Mouse (Mus musculus) CH12.LX (cell line): Measurements from ENCODE around the gene Cldn10. TPM values are rescaled to one million over a fixed set of nuclear protein-coding genes. Genes with fewer than 3 reads are reported as not detected.

Experiments used
- DNase-seq: peaks from one replicate; pipeline ENCODE4 v3.0.0-alpha.2; 2013; ENCODE audit errors: extremely low read depth
- H3K27ac ChIP-seq: 2 replicates; pipeline ENCODE4 v1.5.1; 2012; ENCODE audit warnings: low read depth, mild to moderate bottlenecking, control low read depth, moderate library complexity; ENCODE audit not compliant: insufficient read depth
- H3K27me3 ChIP-seq: replicated peaks from 2 replicates; pipeline ENCODE3; 2012; ENCODE audit warnings: inconsistent platforms
- H3K36me3 ChIP-seq, 2 experiments: replicated peaks in 1 of 2; 2 replicates each; pipeline versions ENCODE3 to v1.6.1; 2012; ENCODE audit warnings: inconsistent platforms in 1 of 2, low read length in 1 of 2, mild to moderate bottlenecking in 1 of 2, mixed read lengths in 1 of 2, moderate library complexity in 1 of 2; ENCODE audit not compliant: control insufficient read depth in 1 of 2, insufficient read depth in 1 of 2
- H3K4me1 ChIP-seq, 2 experiments: 2 replicates each; pipeline ENCODE4 v1.6.1; 2012; ENCODE audit warnings: inconsistent platforms in 1 of 2, moderate library complexity in 1 of 2; ENCODE audit not compliant: insufficient read depth in 2 of 2, control insufficient read depth in 1 of 2
- H3K4me2 ChIP-seq: 2 replicates; pipeline ENCODE4 v1.6.1; 2012; ENCODE audit warnings: low read depth, mild to moderate bottlenecking, control low read depth; ENCODE audit not compliant: poor library complexity, insufficient read depth, severe bottlenecking
- H3K4me3 ChIP-seq, 3 experiments: fragments of 150-350 bp in 1 of 3; sonication (generic) in 1 of 3; replicated peaks in 1 of 3; 2 replicates each; pipeline versions ENCODE3 to v1.5.1; 2011 to 2012; ENCODE audit warnings: low read depth in 2 of 3, low read length in 2 of 3, mild to moderate bottlenecking in 2 of 3, moderate library complexity in 2 of 3, control low read depth in 1 of 3, improper control_type of control experiment in 1 of 3, inconsistent platforms in 1 of 3, mixed read lengths in 1 of 3; ENCODE audit not compliant: poor library complexity in 1 of 3
- H3K79me2 ChIP-seq: replicated peaks from 2 replicates; pipeline ENCODE4 v1.6.1; 2012; ENCODE audit warnings: mild to moderate bottlenecking, moderate library complexity; ENCODE audit not compliant: control insufficient read depth, poor library complexity, insufficient read depth, severe bottlenecking; ENCODE audit errors: extremely low read depth
- H3K9ac ChIP-seq: 2 replicates; pipeline ENCODE4 v1.6.1; 2012; ENCODE audit warnings: low read depth, mild to moderate bottlenecking, control low read depth, moderate library complexity; ENCODE audit not compliant: insufficient read depth
- H3K9me3 ChIP-seq: replicated peaks from 2 replicates; pipeline ENCODE3; 2012; ENCODE audit warnings: low read length, inconsistent platforms, mixed read lengths
- BHLHE40 ChIP-seq: IDR thresholded peaks from 2 replicates; pipeline ENCODE4 v1.6.1; 2011; ENCODE audit warnings: mild to moderate bottlenecking, low read depth, low read length, improper control_type of control experiment
- CHD1 ChIP-seq: IDR thresholded peaks from 2 replicates; pipeline ENCODE4 v1.6.1; 2012; ENCODE audit warnings: low read depth, low read length, improper control_type of control experiment, inconsistent platforms
- CTCF ChIP-seq, 2 experiments: IDR thresholded peaks in 1 of 2; conservative IDR thresholded peaks in 1 of 2; 2 replicates each; pipeline ENCODE4 v1.5.1; 2011 to 2012; ENCODE audit warnings: low read depth in 2 of 2, low read length in 2 of 2, improper control_type of control experiment in 1 of 2, inconsistent platforms in 1 of 2, mild to moderate bottlenecking in 1 of 2, moderate library complexity in 1 of 2
- ETS1 ChIP-seq: conservative IDR thresholded peaks from 2 replicates; pipeline ENCODE4 v1.6.1; 2012; ENCODE audit warnings: low read depth, mild to moderate bottlenecking, inconsistent platforms, low read length, improper control_type of control experiment, moderate library complexity
- HCFC1 ChIP-seq: IDR thresholded peaks from 2 replicates; pipeline ENCODE4 v1.6.1; 2012; ENCODE audit warnings: low read depth, mild to moderate bottlenecking, inconsistent platforms, low read length, improper control_type of control experiment
- IRF4 ChIP-seq: IDR thresholded peaks from 2 replicates; pipeline ENCODE4 v1.6.1; 2014; ENCODE audit warnings: low read depth, mild to moderate bottlenecking, inconsistent platforms, low read length, improper control_type of control experiment
- JUN ChIP-seq: IDR thresholded peaks from 2 replicates; pipeline ENCODE4 v1.6.1; 2011; ENCODE audit warnings: low read depth, mild to moderate bottlenecking, low read length, improper control_type of control experiment, moderate library complexity; ENCODE audit not compliant: insufficient read depth
- JUND ChIP-seq: conservative IDR thresholded peaks from 2 replicates; pipeline ENCODE4 v1.6.1; 2011; ENCODE audit warnings: low read depth, low read length, improper control_type of control experiment
- KAT2A ChIP-seq: IDR thresholded peaks from 2 replicates; pipeline ENCODE4 v1.6.1; 2012; ENCODE audit warnings: low read length, improper control_type of control experiment, inconsistent platforms; ENCODE audit not compliant: insufficient replicate concordance
- MEF2A ChIP-seq: IDR thresholded peaks from 2 replicates; pipeline ENCODE4 v1.6.1; 2014; ENCODE audit warnings: low read depth, mild to moderate bottlenecking, inconsistent platforms, low read length, improper control_type of control experiment, borderline replicate concordance
- MYC ChIP-seq: IDR thresholded peaks from 2 replicates; pipeline ENCODE4 v1.6.1; 2011; ENCODE audit warnings: low read depth, mild to moderate bottlenecking, improper control_type of control experiment, low read length
- NELFE ChIP-seq: IDR thresholded peaks from 2 replicates; pipeline ENCODE4 v1.6.1; 2011; ENCODE audit warnings: low read depth, low read length, improper control_type of control experiment
- PAX5 ChIP-seq: IDR thresholded peaks from 2 replicates; pipeline ENCODE4 v1.6.1; 2012; ENCODE audit warnings: low read length, inconsistent platforms, mixed read lengths
- POLR2AphosphoS2 ChIP-seq: IDR thresholded peaks from 2 replicates; pipeline ENCODE4 v1.6.1; 2011; ENCODE audit warnings: low read depth, low read length, improper control_type of control experiment
- RAD21 ChIP-seq: IDR thresholded peaks from 2 replicates; pipeline ENCODE4 v1.6.1; 2011; ENCODE audit warnings: low read depth, mild to moderate bottlenecking, low read length, improper control_type of control experiment, moderate library complexity
- RCOR1 ChIP-seq: conservative IDR thresholded peaks from 2 replicates; pipeline ENCODE4 v1.6.1; 2012; ENCODE audit warnings: low read depth, mild to moderate bottlenecking, inconsistent platforms, low read length, improper control_type of control experiment
- SMC3 ChIP-seq: IDR thresholded peaks from 2 replicates; pipeline ENCODE4 v1.6.1; 2011; ENCODE audit warnings: low read depth, low read length, improper control_type of control experiment
- TBP ChIP-seq: conservative IDR thresholded peaks from 2 replicates; pipeline ENCODE4 v1.6.1; 2011; ENCODE audit warnings: low read depth, low read length, improper control_type of control experiment
- USF1 ChIP-seq: IDR thresholded peaks from 2 replicates; pipeline ENCODE4 v1.6.1; 2014; ENCODE audit warnings: low read depth, mild to moderate bottlenecking, inconsistent platforms, low read length, improper control_type of control experiment
- ZC3H11A ChIP-seq: IDR thresholded peaks from 2 replicates; pipeline ENCODE4 v1.6.1; 2012; ENCODE audit warnings: low read depth, mild to moderate bottlenecking, inconsistent platforms, low read length, improper control_type of control experiment
- ZKSCAN1 ChIP-seq: IDR thresholded peaks from 2 replicates; pipeline ENCODE4 v1.6.1; 2012; ENCODE audit warnings: low read depth, inconsistent platforms, low read length, improper control_type of control experiment, borderline replicate concordance
- ZMIZ1 ChIP-seq: IDR thresholded peaks from 2 replicates; pipeline ENCODE4 v1.6.1; 2012; ENCODE audit warnings: low read depth, mild to moderate bottlenecking, inconsistent platforms, low read length, improper control_type of control experiment
- ZNF384 ChIP-seq: IDR thresholded peaks from 2 replicates; pipeline ENCODE4 v1.6.1; 2012; ENCODE audit warnings: low read depth, low read length, improper control_type of control experiment, inconsistent platforms
- dilution Hi-C: fragments of 300-500 bp; cut with MboI; formaldehyde crosslinking; loops from 2 replicates; pipeline ENCODE4 v1.14.3; 2020; ENCODE audit warnings: low sequenced_read_pairs; ENCODE audit not compliant: extremely low pct_unique_long_range_greater_than_20kb, extremely low pct_ligation_motif_present
- in situ Hi-C: fragments of 300-500 bp; cut with MboI; formaldehyde crosslinking; loops from 3 replicates; pipeline ENCODE4 v1.14.3; 2019; ENCODE audit warnings: low sequenced_read_pairs, low pct_ligation_motif_present, low pct_unique_long_range_greater_than_20kb, mixed read lengths
- polyA plus RNA-seq: library from polyadenylated mRNA; unstranded; fragments of >175 nt; gene quantifications from 2 replicates; pipeline ENCODE4 v1.2.1, GENCODE M21; 2012; ENCODE audit warnings: low read depth; ENCODE audit not compliant: insufficient read length
- total RNA-seq, 2 experiments: library from RNA; depleted of rRNA; stranded (reverse); fragments of 300-350 nt in 1 of 2; fragments of >200 nt in 1 of 2; gene quantifications; 2 replicates each; pipeline ENCODE4 v1.2.3; 2012 to 2014

The Cldn10 gene
- total and polyA plus RNA-seq, 3 experiments: not detected

DNA sequence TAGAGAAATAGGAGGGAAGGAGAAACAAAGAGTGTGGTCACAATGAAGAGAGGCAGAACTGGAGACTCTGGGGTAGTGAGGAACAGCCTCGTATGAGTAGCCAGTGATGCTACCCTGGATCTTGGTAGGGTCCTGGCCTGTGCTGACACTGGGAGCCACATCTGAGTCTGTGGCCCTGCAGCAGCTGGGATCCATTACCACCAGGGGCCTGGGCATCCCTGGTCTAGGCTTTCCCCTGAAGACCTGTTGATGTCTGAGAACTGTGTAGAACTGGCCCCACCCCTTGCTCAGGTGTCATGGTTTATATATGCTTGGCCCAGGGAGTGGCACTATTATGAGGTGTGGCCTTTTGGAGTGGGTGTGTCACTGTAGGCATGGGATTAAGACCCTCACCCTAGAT lies 12.2 kb upstream of the Cldn10 start:
- H3K9me3 ChIP-seq: peaks cover 3% of the 10 kb centered on the region
- 0 out of 4 replicates have a peak, but pooled peaks cover 0 to 4% of the 10 kb centered on the region in 2 experiments for H3K4me1 ChIP-seq
- H3K27ac ChIP-seq: no peak overlapping the region
- no peak for DNase-seq
- H3K27me3 ChIP-seq: no peaks in the 10 kb centered on the region
- in situ Hi-C loops: no loop called here
- H3K4me3 ChIP-seq: no peak overlapping the region
- TF ChIP-seq JUN: no peak
- no peak for TF ChIP-seq PAX5
- TF ChIP-seq ZC3H11A: no peak
- TF ChIP-seq USF1: no peak
- TF ChIP-seq HCFC1: no peak
- no peak for TF ChIP-seq ZMIZ1
- TF ChIP-seq RCOR1: no peak
- TF ChIP-seq CHD1: no peak
- TF ChIP-seq MYC: no peak
- no peak for TF ChIP-seq IRF4
- no peak for TF ChIP-seq BHLHE40
- TF ChIP-seq NELFE: no peak
- no peak for TF ChIP-seq ZKSCAN1
- TF ChIP-seq JUND: no peak
- no peak for TF ChIP-seq CTCF (conservative IDR thresholded peaks at IDR 0.05 in 1 of 2, IDR thresholded peaks at IDR 0.05 in 1 of 2; ENCODE audit: low read depth in 2 of 2, low read length in 2 of 2)
- no peak for TF ChIP-seq MEF2A
- TF ChIP-seq TBP: no peak
- no peak for TF ChIP-seq KAT2A
- dilution Hi-C loops: no loop called here
- H3K4me2 ChIP-seq: no peak overlapping the region
- no peak overlapping the region for H3K9ac ChIP-seq
- H3K36me3 ChIP-seq: no peaks in the 10 kb centered on the region
- H3K79me2 ChIP-seq: no peaks in the 10 kb centered on the region

- dilution Hi-C loops: no loop called here
- H3K9me3 ChIP-seq: peaks cover 3% of the 10 kb centered on the region
- 0 out of 4 replicates have a peak, but pooled peaks cover 0 to 4% of the 10 kb centered on the region in 2 experiments for H3K4me1 ChIP-seq
- no peaks in the 10 kb centered on the region for H3K27me3 ChIP-seq
- no peak overlapping the region for H3K4me2 ChIP-seq
- TF ChIP-seq SMC3: no peak
- TF ChIP-seq USF1: no peak
- TF ChIP-seq RAD21: no peak
- no peak for TF ChIP-seq ZNF384
- no peak for TF ChIP-seq MEF2A
- no peak for TF ChIP-seq TBP
- TF ChIP-seq HCFC1: no peak
- TF ChIP-seq POLR2AphosphoS2: no peak
- no peak for TF ChIP-seq BHLHE40
- no peak for TF ChIP-seq IRF4
- TF ChIP-seq CTCF (conservative IDR thresholded peaks at IDR 0.05 in 1 of 2, IDR thresholded peaks at IDR 0.05 in 1 of 2; ENCODE audit: low read depth in 2 of 2, low read length in 2 of 2): no peak
- TF ChIP-seq ETS1: no peak
- no peak overlapping the region for H3K9ac ChIP-seq
- no peak overlapping the region for H3K27ac ChIP-seq
- H3K79me2 ChIP-seq: no peaks in the 10 kb centered on the region
- H3K4me3 ChIP-seq: no peak overlapping the region
- DNase-seq: no peak
- in situ Hi-C loops: no loop called here
- no peaks in the 10 kb centered on the region for H3K36me3 ChIP-seq
Measured at GRCm38 (mm10) chr14:118776372-118776771, 11.3 kb upstream of the Cldn10 start.
